Mouse (Mus musculus) midbrain, embryonic 14.5 days (tissue): Measurements from ENCODE around the gene Vps9d1. TPM values are rescaled to one million over a fixed set of nuclear protein-coding genes. Genes with fewer than 3 reads are reported as not detected.
"Not testable (repeated sequence)": the region's sequence is repeated elsewhere in the genome, so short reads cannot be mapped to it uniquely, and the experiment has no call there.

Experiments used
- ATAC-seq: fragments of 200-750 bp; cut with Nextera tagmentation; 2 replicates; pipeline ENCODE4 v1.8.0; 2017; ENCODE audit warnings: moderate number of reproducible peaks, moderate library complexity; ENCODE audit not compliant: low FRiP score, low TSS enrichment
- DNase-seq: peaks from one replicate; pipeline ENCODE4 v3.0.0-alpha.2; 2015
- H3K27ac ChIP-seq: fragments of 300-500 bp; sonication (generic); replicated peaks from 2 replicates; pipeline ENCODE4 v1.5.1; 2014; ENCODE audit warnings: mild to moderate bottlenecking, low read depth, low read length, moderate library complexity
- H3K27me3 ChIP-seq: fragments of 300-500 bp; sonication (generic); 2 replicates; pipeline ENCODE4 v1.6.1; 2014; ENCODE audit warnings: low read length, control low read depth, mixed read lengths; ENCODE audit not compliant: control insufficient read depth, insufficient read depth
- H3K36me3 ChIP-seq: fragments of 300-500 bp; sonication (generic); 2 replicates; pipeline ENCODE4 v1.6.1; 2014; ENCODE audit warnings: low read length, control low read depth; ENCODE audit not compliant: control insufficient read depth, insufficient read depth
- H3K4me1 ChIP-seq: fragments of 300-500 bp; sonication (generic); 2 replicates; pipeline ENCODE4 v1.6.1; 2014; ENCODE audit warnings: mild to moderate bottlenecking, antibody characterized with exemption, low read length, control low read depth; ENCODE audit not compliant: control insufficient read depth, insufficient read depth
- H3K4me2 ChIP-seq: fragments of 300-500 bp; sonication (generic); 2 replicates; pipeline ENCODE4 v1.6.1; 2014; ENCODE audit warnings: mild to moderate bottlenecking, low read length, moderate library complexity
- H3K4me3 ChIP-seq: fragments of 300-500 bp; sonication (generic); replicated peaks from 2 replicates; pipeline ENCODE4 v1.5.1; 2014; ENCODE audit warnings: low read depth, low read length
- H3K9ac ChIP-seq: fragments of 300-500 bp; sonication (generic); replicated peaks from 2 replicates; pipeline ENCODE4 v1.6.1; 2014; ENCODE audit warnings: mild to moderate bottlenecking, low read length, moderate library complexity
- H3K9me3 ChIP-seq: fragments of 300-500 bp; sonication (generic); 2 replicates; pipeline ENCODE4 v1.6.1; 2016; ENCODE audit warnings: low read length, control low read depth, mixed read lengths; ENCODE audit not compliant: control insufficient read depth
- WGBS: fragments of 180-500 bp; shearing (Covaris S2); extraction: QIAGEN DNeasy Blood & Tissue Kit; methylation state at CpG from one replicate; pipeline ENCODE4 v1.1.7; 2014; 5-methylcytosine and 5-hydroxymethylcytosine counted together
- polyA plus RNA-seq: library from polyadenylated mRNA; unstranded; fragments of >200 nt; fragmentation: Nextera tagmentation; extraction: Ambion mirVana; gene quantifications from 2 replicates; pipeline ENCODE4 v1.2.1, GENCODE M21; 2014

The Vps9d1 gene
- polyA plus RNA-seq, 1 experiment from 2014 or later = 54.0 TPM

DNA sequence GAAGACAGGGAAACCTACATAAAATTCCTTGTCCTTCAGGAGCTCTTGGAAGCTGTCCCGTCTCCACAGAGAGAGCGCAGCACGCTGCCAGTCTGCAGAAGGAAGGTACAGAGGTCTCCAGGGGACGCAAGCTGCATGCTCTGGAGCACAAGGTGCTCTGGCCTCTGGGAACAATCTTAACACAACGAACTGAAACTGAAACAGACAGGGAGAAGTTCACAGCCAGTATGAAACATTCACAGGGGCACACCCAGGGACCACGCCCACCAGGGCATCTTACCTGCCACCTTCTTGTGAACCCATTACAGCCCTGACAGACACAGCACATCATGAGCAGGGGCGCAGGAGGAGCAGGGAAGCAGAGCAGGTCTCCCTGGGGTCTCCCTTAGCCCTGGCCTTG lies 29.8 kb upstream of the Vps9d1 start:
- Histone ChIP-seq H3K4me3 (no peak overlapping the region), H3K27me3 (no peaks in the 10 kb centered on the region), H3K27ac (no peak overlapping the region), H3K36me3 (0 out of 2 replicates have a peak, but pooled peaks cover 4% of the 10 kb centered on the region), H3K9ac (no peak overlapping the region), H3K9me3 (no peaks in the 10 kb centered on the region), H3K4me2 (no peak overlapping the region), H3K4me1 (no peaks in the 10 kb centered on the region)
- DNase-seq = no peak
- no peak for ATAC-seq
- WGBS = 95% methylated on average over 7 of the region's 7 CpGs

DNA sequence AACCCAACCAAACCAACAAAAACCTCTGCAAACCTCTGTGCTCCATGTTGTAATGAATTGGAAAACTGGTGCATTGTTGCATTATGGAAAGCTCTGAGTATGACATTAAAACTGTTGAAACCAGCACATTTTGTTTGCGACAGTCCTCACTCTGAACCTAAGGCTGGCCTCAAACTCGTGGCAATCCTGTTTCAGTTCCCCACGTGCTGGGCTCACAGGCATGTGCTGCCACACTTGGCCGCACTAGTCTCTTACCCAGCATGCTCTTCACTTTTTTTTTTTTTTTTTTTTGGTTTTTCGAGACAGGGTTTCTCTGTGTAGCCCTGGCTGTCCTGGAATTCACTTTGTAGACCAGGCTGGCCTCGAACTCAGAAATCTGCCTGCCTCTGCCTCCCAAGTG lies 28.8 kb upstream of the Vps9d1 start:
- not testable (repeated sequence) for ATAC-seq, H3K4me2 ChIP-seq, H3K27me3 ChIP-seq, H3K27ac ChIP-seq, H3K9me3 ChIP-seq, H3K4me1 ChIP-seq, H3K36me3 ChIP-seq, H3K9ac ChIP-seq, DNase-seq, H3K4me3 ChIP-seq
- 95% methylated on average over 5 of the region's 6 CpGs for WGBS

DNA sequence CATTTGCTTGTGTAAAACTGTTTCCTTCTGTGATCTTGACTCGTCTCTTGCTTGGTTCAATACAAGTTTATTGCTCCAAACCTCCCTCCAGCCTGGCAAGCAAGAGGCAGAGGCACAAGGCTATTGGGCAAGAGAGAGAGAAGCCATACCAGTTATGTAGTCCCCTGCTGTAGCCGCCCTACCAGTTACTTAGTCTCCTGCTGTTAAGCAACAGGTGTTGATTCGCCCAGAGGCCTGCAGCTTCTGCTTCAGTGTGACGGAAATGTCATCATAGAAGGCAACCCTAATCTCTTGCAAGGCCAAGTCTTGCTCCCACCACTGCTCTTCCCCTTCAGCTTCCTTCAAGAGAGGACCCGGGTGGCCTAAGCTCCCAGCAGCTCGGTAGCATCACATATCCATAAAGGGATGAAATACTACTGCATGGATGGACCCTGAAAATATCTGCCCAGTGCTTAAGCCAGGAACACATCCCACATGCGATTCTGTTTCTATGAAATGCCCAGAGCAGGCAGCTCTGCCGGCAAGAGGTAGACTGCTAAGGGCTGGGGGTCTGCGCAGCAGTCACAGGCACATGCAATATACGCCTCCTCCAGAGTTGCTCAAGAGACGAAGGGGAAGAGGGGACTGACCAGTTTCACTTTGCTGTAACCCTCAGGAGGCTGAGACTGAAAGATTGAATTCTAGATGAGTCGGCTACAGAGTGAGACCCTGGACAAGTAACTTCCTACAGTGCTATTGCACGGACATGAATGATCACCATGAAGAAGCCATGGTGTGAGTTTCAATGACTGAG lies 26.4 kb upstream of the Vps9d1 start:
- no peaks in the 10 kb centered on the region for H3K27me3 ChIP-seq
- H3K9me3 ChIP-seq = no peaks in the 10 kb centered on the region
- H3K4me2 ChIP-seq = no peak overlapping the region
- DNase-seq (no peak), ATAC-seq (no peak)
- H3K9ac ChIP-seq = no peak overlapping the region
- H3K4me3 ChIP-seq = no peak overlapping the region
- WGBS = 89% methylated on average over 13 of the region's 13 CpGs
- no peak overlapping the region for H3K27ac ChIP-seq
- H3K4me1 ChIP-seq = no peaks in the 10 kb centered on the region
- no peaks in the 10 kb centered on the region for H3K36me3 ChIP-seq

DNA sequence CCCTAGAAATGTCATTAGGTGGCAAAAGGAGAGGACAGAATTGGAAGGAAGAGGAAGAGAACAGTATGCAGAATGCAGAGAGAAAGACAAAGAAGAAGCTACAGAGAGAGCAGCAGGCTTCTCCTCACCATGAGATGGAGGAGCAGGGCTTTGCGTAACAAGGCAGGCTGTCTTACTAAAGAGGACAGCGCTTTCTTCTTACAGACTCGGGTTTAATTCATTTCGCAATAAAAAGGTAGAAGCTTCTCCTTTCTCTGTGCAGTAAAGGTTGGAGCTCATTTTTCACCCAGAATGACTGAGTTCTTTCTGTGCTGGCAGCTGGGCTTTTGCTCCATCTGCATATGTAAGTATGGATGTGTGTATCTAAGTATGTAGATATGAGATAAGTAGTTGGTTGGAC lies 25.7 kb upstream of the Vps9d1 start:
- no peak for ATAC-seq
- WGBS = 95% methylated on average over 4 of the region's 4 CpGs
- H3K4me2 ChIP-seq = no peak overlapping the region

DNA sequence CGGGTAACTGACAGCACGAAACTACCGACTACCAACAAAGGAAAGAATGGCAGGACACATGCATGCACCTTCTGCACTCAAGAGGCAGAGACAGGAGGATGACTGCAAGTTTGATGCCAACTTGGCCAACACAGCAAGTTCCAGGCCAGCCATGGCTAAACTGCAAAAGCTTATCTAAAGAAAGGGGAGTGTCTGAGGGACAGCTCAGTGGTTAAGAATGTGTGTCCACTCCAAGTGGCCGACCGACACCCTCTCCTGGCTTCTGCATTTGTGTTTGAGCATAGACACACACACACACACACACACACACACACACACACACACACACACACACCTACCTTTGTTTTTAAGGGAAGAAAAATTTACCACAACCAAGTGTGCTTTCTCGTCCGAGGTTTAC lies 24.3 kb upstream of the Vps9d1 start:
- Histone ChIP-seq H3K4me2 (no peak overlapping the region), H3K27me3 (no peaks in the 10 kb centered on the region), H3K9me3 (no peaks in the 10 kb centered on the region), H3K9ac (no peak overlapping the region), H3K27ac (no peak overlapping the region), H3K36me3 (no peaks in the 10 kb centered on the region), H3K4me1 (no peaks in the 10 kb centered on the region), H3K4me3 (no peak overlapping the region)
- WGBS = 84% methylated on average over 7 of the region's 7 CpGs
- DNase-seq (no peak), ATAC-seq (no peak)

More for the DNA sequence above, 25.7 kb upstream of the Vps9d1 start:
- H3K36me3 ChIP-seq = no peaks in the 10 kb centered on the region
- no peaks in the 10 kb centered on the region for H3K4me1 ChIP-seq
- DNase-seq = no peak
- no peak overlapping the region for H3K4me3 ChIP-seq
- H3K9me3 ChIP-seq = no peaks in the 10 kb centered on the region
- no peak overlapping the region for H3K27ac ChIP-seq
- no peak overlapping the region for H3K9ac ChIP-seq
- no peaks in the 10 kb centered on the region for H3K27me3 ChIP-seq

DNA sequence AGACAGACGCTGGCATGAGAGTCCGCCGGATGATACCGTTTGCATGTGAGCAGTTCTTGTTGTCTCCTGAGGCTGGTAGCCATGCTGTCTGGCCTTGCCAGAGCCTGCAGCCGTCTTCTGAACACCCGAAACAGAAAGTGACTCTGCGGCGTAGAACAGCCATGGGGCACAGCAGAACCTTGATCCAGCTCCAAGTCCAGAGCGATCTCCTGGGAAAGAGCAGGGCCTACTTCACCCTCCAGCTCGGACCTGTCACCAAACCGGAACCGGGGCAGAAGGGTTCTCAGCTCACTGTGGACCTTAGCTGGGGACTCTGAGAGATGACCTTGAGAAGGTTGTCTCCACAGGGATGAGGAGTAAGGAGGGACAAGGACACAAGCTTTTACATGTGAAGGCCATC lies 20.9 kb upstream of the Vps9d1 start:
- H3K4me2 ChIP-seq = no peak overlapping the region
- DNase-seq (no peak), ATAC-seq (no peak)
- no peak overlapping the region for H3K27ac ChIP-seq
- no peaks in the 10 kb centered on the region for H3K9me3 ChIP-seq
- no peak overlapping the region; the same call in 1 of the 2 replicates for H3K9ac ChIP-seq
- 94% methylated on average over 12 of the region's 12 CpGs for WGBS
- no peaks in the 10 kb centered on the region for H3K4me1 ChIP-seq
- H3K4me3 ChIP-seq = no peak overlapping the region
- no peaks in the 10 kb centered on the region for H3K27me3 ChIP-seq
- peaks cover 11% of the 10 kb centered on the region for H3K36me3 ChIP-seq

DNA sequence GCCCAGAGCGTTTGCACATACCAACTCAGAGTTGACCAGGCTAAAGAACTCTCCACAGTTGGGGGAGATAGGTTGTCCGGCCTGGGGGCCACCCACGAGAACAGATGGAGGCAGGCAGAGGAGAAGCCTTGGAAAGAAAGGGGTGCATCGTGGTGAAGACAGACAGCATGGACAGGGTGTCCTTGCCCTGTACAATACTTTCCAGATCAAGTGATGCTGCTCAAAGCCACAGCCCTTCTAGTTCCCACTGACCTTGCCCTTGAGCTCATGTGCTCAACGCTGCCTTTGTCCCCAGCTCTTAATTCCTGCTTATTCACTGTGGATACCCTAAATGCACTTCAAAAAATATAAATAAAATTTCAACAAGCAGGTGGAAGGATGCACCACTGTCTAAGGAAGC lies 20.3 kb upstream of the Vps9d1 start:
- H3K36me3 ChIP-seq = peaks cover 17% of the 10 kb centered on the region
- no peak for DNase-seq
- no peak for ATAC-seq
- H3K4me1 ChIP-seq = no peaks in the 10 kb centered on the region
- H3K9me3 ChIP-seq = no peaks in the 10 kb centered on the region
- H3K4me2 ChIP-seq = no peak overlapping the region
- no peak overlapping the region for H3K9ac ChIP-seq
- H3K27ac ChIP-seq = no peak overlapping the region
- H3K27me3 ChIP-seq = no peaks in the 10 kb centered on the region
- WGBS = 91% methylated on average over 5 of the region's 5 CpGs
- no peak overlapping the region for H3K4me3 ChIP-seq

DNA sequence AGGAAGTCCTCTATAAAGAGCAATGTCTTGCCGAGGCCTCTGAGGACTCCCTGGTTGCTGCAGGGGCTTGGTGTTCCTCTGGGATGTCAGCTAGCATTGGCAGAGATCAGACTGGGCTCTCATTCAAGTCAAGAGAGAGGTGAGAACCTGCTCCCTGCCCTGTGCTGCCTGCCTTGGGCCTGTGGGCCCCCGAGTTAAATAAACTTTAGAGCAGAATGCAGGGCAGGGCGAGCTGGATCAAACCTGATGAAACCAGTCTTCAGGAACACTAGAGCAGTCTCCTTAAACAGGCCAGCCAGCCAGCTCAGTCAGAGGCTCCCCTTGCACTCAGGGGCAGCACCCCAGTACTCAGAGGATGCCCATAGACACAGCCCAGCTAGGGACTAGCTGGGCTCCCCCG lies 17.8 kb upstream of the Vps9d1 start:
- DNase-seq (no peak), ATAC-seq (no peak)
- H3K27ac ChIP-seq = no peak overlapping the region
- H3K27me3 ChIP-seq = no peaks in the 10 kb centered on the region
- H3K9ac ChIP-seq = no peak overlapping the region
- H3K9me3 ChIP-seq = no peaks in the 10 kb centered on the region
- H3K4me2 ChIP-seq = no peak overlapping the region
- H3K4me3 ChIP-seq = no peak overlapping the region
- peaks cover 43% of the 10 kb centered on the region for H3K36me3 ChIP-seq
- 78% methylated on average over 4 of the region's 4 CpGs for WGBS
- H3K4me1 ChIP-seq = no peaks in the 10 kb centered on the region

DNA sequence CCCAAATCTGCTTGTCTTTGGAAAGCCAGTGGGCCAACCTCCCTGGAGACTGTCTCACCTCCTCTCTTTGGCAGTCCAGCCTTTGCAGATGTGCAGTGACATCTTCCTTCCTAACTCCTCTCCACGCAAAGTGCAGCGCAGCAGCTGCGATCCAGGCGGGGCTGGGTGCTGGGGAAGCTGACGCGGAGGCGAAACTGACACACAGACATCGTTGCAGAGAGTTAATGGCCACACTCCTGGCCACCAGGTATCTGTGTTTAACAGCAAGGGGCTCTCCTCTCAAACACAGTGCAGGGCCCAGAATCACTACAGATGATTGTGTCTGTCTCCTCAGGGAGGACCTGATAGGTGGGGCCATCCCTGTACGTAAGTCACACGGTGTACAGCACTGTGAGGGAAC lies 17.0 kb upstream of the Vps9d1 start:
- H3K9me3 ChIP-seq = no peaks in the 10 kb centered on the region
- DNase-seq (no peak), ATAC-seq (no peak)
- no peaks in the 10 kb centered on the region for H3K4me1 ChIP-seq
- H3K36me3 ChIP-seq = peaks cover 50% of the 10 kb centered on the region
- no peak overlapping the region for H3K9ac ChIP-seq
- H3K27ac ChIP-seq = no peak overlapping the region
- no peak overlapping the region for H3K4me3 ChIP-seq
- no peaks in the 10 kb centered on the region for H3K27me3 ChIP-seq
- no peak overlapping the region for H3K4me2 ChIP-seq
- WGBS = 92% methylated on average over 10 of the region's 10 CpGs
